Mouse (Mus musculus): ENCODE data around the gene Sf3a1. TPM values are rescaled to one million over a fixed set of nuclear protein-coding genes. Genes with fewer than 3 reads are reported as not detected.
"Not testable (repeated sequence)": the region's sequence is repeated elsewhere in the genome, so short reads cannot be mapped to it uniquely, and the experiment has no call there.

Gene Sf3a1
- polyA plus RNA-seq, 1 experiment from 2014 or later = 49.3 TPM

GRCm38 (mm10) chr11:4128461-4128860, 31.7 kb upstream of the Sf3a1 start:
- H3K9me3 ChIP-seq (ENCODE audit: control insufficient read depth, low read length); DNase-seq (ENCODE audit: low spot score); H3K36me3 ChIP-seq (replicated peaks; ENCODE audit: control insufficient read depth, insufficient read depth); H3K4me1 ChIP-seq (replicated peaks; ENCODE audit: control insufficient read depth, insufficient read depth, low read length); H3K4me3 ChIP-seq (replicated peaks; ENCODE audit: low read length); ATAC-seq (ENCODE audit: low FRiP score); H3K27ac ChIP-seq; H3K9ac ChIP-seq; H3K4me2 ChIP-seq (replicated peaks); H3K27me3 ChIP-seq (ENCODE audit: control insufficient read depth, insufficient read depth, low read length): not testable (repeated sequence)
- 95% methylated on average over 4 of the region's 4 CpGs for WGBS

DNA sequence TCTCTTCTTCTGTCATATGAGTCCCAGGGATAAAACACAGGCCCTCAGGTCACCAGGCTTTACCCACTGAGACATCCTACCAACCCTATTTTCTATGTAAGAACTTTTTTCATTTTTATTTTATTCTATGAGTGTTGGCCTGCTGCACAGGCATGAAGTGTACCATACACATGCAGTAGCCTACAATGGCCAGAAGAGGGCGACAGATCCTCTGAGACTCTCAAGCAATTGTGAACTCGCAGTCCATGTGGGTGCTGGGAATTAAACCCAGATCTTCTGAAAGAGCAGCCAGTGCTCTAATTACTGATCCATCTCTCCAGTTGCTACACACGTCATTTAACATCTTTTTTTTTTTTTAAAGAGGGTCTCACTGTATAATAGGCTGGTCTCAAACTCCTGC, 26.7 kb upstream of the Sf3a1 start:
- peaks cover 17% of the 10 kb centered on the region for H3K4me1 ChIP-seq (replicated peaks; ENCODE audit: control insufficient read depth, insufficient read depth, low read length)

DNA sequence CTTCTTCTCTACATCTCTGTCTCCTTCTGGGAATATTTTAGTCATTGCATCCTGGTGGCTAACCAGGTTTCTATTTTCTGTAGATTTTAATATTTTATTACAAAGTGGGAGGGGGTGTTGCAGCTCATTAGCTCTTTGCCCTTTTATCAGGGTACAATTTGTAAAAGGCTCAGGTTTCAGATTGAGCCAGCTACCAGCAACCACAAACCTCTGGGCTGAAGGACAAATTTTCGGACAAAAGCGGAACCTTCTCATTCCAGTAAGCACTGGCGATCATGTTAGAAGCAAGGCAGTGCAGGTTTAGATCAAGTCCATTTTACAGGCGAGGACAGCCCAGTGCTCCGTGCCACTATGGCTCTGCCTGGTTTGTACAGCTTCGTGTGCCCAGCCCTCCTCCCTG, 25.8 kb upstream of the Sf3a1 start:
- H3K4me3 ChIP-seq (replicated peaks; ENCODE audit: low read length) = peak overlapping the region; percentile 92; the same call in 1 of the 2 replicates
- H3K4me1 ChIP-seq (replicated peaks; ENCODE audit: control insufficient read depth, insufficient read depth, low read length) = peaks cover 17% of the 10 kb centered on the region
- H3K36me3 ChIP-seq (replicated peaks; ENCODE audit: control insufficient read depth, insufficient read depth) = peaks cover 22% of the 10 kb centered on the region
- ATAC-seq (ENCODE audit: low FRiP score) (no peak), DNase-seq (ENCODE audit: low spot score) (no peak)
- 0 out of 2 replicates have a peak overlapping the region, but pooled peaks have one; percentile 92 for H3K27ac ChIP-seq
- H3K9me3 ChIP-seq (ENCODE audit: control insufficient read depth, low read length) = no peaks in the 10 kb centered on the region
- peak overlapping the region; percentile 98; the same call in 1 of the 2 replicates for H3K9ac ChIP-seq
- no peaks in the 10 kb centered on the region for H3K27me3 ChIP-seq (ENCODE audit: control insufficient read depth, insufficient read depth, low read length)
- peak overlapping the region; percentile 85; the same call in 1 of the 2 replicates for H3K4me2 ChIP-seq (replicated peaks)
- WGBS = 59% methylated on average over 6 of the region's 6 CpGs

More for the DNA sequence above, 26.7 kb upstream of the Sf3a1 start:
- H3K9ac ChIP-seq = no peak overlapping the region
- DNase-seq (ENCODE audit: low spot score) (no peak), ATAC-seq (ENCODE audit: low FRiP score) (no peak)
- H3K4me2 ChIP-seq (replicated peaks) = no peak overlapping the region
- H3K27ac ChIP-seq = no peak overlapping the region
- no peaks in the 10 kb centered on the region for H3K27me3 ChIP-seq (ENCODE audit: control insufficient read depth, insufficient read depth, low read length)
- peaks cover 13% of the 10 kb centered on the region for H3K36me3 ChIP-seq (replicated peaks; ENCODE audit: control insufficient read depth, insufficient read depth)
- 55% methylated on average over 3 of the region's 3 CpGs for WGBS
- H3K9me3 ChIP-seq (ENCODE audit: control insufficient read depth, low read length) = no peaks in the 10 kb centered on the region
- no peak overlapping the region for H3K4me3 ChIP-seq (replicated peaks; ENCODE audit: low read length)

- Histone ChIP-seq H3K4me2 (replicated peaks) (peak within 1 kb of the TSS; percentile 85), H3K4me3 (replicated peaks; ENCODE audit: low read length) (peak within 1 kb of the TSS; percentile 92), H3K4me1 (replicated peaks; ENCODE audit: control insufficient read depth, insufficient read depth, low read length) (peaks cover 17% of the 10 kb centered on the region), H3K27me3 (ENCODE audit: control insufficient read depth, insufficient read depth, low read length) (no peaks in the 10 kb centered on the region), H3K9me3 (ENCODE audit: control insufficient read depth, low read length) (no peaks in the 10 kb centered on the region), H3K36me3 (replicated peaks; ENCODE audit: control insufficient read depth, insufficient read depth) (peaks cover 31% of the 10 kb centered on the region), H3K9ac (peak within 1 kb of the TSS; percentile 98), H3K27ac (peak within 1 kb of the TSS; percentile 92)
- ATAC-seq (ENCODE audit: low FRiP score) (peak; percentile 91), DNase-seq (ENCODE audit: low spot score) (peak; percentile 93)
- under 1% methylated on average over 58 of the region's 66 CpGs for WGBS
These were observed 24.9 kb upstream of the Sf3a1 start, which contains the start of gene Rnf215 for GRCm38 (mm10) chr11:4134986-4135935. TSS of gene Rnf215 (plus strand) at chr11:4135202.

GRCm38 (mm10) chr11:4138964-4139363, 21.2 kb upstream of the Sf3a1 start:
- no peak overlapping the region for H3K9ac ChIP-seq
- H3K4me3 ChIP-seq (replicated peaks; ENCODE audit: low read length) = no peak overlapping the region
- no peak overlapping the region for H3K27ac ChIP-seq
- H3K27me3 ChIP-seq (ENCODE audit: control insufficient read depth, insufficient read depth, low read length) = no peaks in the 10 kb centered on the region
- 57% methylated on average over 2 of the region's 2 CpGs for WGBS
- DNase-seq (ENCODE audit: low spot score) (no peak), ATAC-seq (ENCODE audit: low FRiP score) (no peak)
- H3K4me2 ChIP-seq (replicated peaks) = no peak overlapping the region
- no peaks in the 10 kb centered on the region for H3K9me3 ChIP-seq (ENCODE audit: control insufficient read depth, low read length)
- H3K36me3 ChIP-seq (replicated peaks; ENCODE audit: control insufficient read depth, insufficient read depth) = peaks cover 68% of the 10 kb centered on the region
- peaks cover 17% of the 10 kb centered on the region for H3K4me1 ChIP-seq (replicated peaks; ENCODE audit: control insufficient read depth, insufficient read depth, low read length)

GRCm38 (mm10) chr11:4141505-4141904, 18.6 kb upstream of the Sf3a1 start:
- Histone ChIP-seq H3K27me3 (ENCODE audit: control insufficient read depth, insufficient read depth, low read length) (no peaks in the 10 kb centered on the region), H3K9me3 (ENCODE audit: control insufficient read depth, low read length) (no peaks in the 10 kb centered on the region), H3K4me1 (replicated peaks; ENCODE audit: control insufficient read depth, insufficient read depth, low read length) (peaks cover 8% of the 10 kb centered on the region), H3K36me3 (replicated peaks; ENCODE audit: control insufficient read depth, insufficient read depth) (peaks cover 74% of the 10 kb centered on the region), H3K27ac (no peak overlapping the region), H3K4me3 (replicated peaks; ENCODE audit: low read length) (no peak overlapping the region), H3K4me2 (replicated peaks) (no peak overlapping the region), H3K9ac (no peak overlapping the region)
- DNase-seq (ENCODE audit: low spot score) (no peak), ATAC-seq (ENCODE audit: low FRiP score) (no peak)

- Histone ChIP-seq H3K27ac (no peak overlapping the region), H3K36me3 (replicated peaks; ENCODE audit: control insufficient read depth, insufficient read depth) (peaks cover 72% of the 10 kb centered on the region), H3K27me3 (ENCODE audit: control insufficient read depth, insufficient read depth, low read length) (no peaks in the 10 kb centered on the region), H3K4me2 (replicated peaks) (no peak overlapping the region), H3K4me1 (replicated peaks; ENCODE audit: control insufficient read depth, insufficient read depth, low read length) (no peaks in the 10 kb centered on the region; the same call in 1 of the 2 replicates), H3K4me3 (replicated peaks; ENCODE audit: low read length) (no peak overlapping the region), H3K9me3 (ENCODE audit: control insufficient read depth, low read length) (no peaks in the 10 kb centered on the region), H3K9ac (no peak overlapping the region)
- DNase-seq (ENCODE audit: low spot score) = no peak
- 84% methylated on average over 4 of the region's 4 CpGs for WGBS
- ATAC-seq (ENCODE audit: low FRiP score) = no peak
These were observed 17.8 kb upstream of the Sf3a1 start for GRCm38 (mm10) chr11:4142352-4142751.

DNA sequence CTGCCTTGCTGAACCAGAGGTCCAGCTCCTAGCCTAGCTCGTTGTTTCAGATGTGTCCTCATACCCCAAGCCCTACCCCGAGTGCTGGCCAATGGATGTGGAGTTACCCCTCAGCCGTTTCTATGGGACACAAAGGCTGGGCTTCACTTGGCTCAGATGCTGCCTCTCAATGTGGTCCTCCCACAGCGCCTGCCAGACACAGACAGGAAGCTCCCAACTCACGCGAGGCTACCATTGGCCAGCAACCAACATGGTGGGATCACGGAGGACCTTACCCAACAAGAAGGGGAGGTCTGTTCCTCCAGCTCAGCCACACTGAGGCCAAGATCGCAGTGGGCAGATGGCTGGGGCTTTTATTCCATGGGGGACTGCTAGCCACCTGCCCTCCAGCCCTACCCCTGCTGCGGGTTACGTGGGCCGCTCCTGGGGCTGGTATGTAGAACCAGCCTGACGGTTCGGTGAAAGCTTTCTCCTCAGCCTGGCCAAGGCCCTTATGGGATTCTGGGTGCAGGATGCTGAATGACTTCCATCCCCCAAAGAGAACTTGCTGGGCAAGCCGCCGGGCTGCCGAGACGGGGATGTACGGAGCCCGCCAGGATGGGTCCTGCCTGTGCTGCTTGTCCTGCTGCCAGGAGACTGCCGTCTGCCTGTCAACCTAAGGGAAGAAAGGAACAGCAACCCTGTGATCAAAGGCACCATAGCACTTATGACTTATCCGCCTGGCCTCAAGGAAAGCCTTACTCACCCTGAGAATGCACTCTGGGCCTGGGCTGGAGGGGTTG, 16.7 kb upstream of the Sf3a1 start:
- DNase-seq (ENCODE audit: low spot score) (no peak), ATAC-seq (ENCODE audit: low FRiP score) (no peak)
- no peak overlapping the region for H3K4me3 ChIP-seq (replicated peaks; ENCODE audit: low read length)
- H3K4me1 ChIP-seq (replicated peaks; ENCODE audit: control insufficient read depth, insufficient read depth, low read length) = no peaks in the 10 kb centered on the region
- H3K9ac ChIP-seq = no peak overlapping the region
- H3K27me3 ChIP-seq (ENCODE audit: control insufficient read depth, insufficient read depth, low read length) = no peaks in the 10 kb centered on the region
- no peak overlapping the region for H3K4me2 ChIP-seq (replicated peaks)
- 88% methylated on average over 21 of the region's 21 CpGs for WGBS
- peaks cover 69% of the 10 kb centered on the region for H3K36me3 ChIP-seq (replicated peaks; ENCODE audit: control insufficient read depth, insufficient read depth)
- no peak overlapping the region for H3K27ac ChIP-seq
- H3K9me3 ChIP-seq (ENCODE audit: control insufficient read depth, low read length) = no peaks in the 10 kb centered on the region

GRCm38 (mm10) chr11:4146381-4146780, 13.8 kb upstream of the Sf3a1 start:
- no peak overlapping the region for H3K4me3 ChIP-seq (replicated peaks; ENCODE audit: low read length)
- 82% methylated on average over 6 of the region's 6 CpGs for WGBS
- no peak for ATAC-seq (ENCODE audit: low FRiP score)
- peaks cover 40% of the 10 kb centered on the region for H3K36me3 ChIP-seq (replicated peaks; ENCODE audit: control insufficient read depth, insufficient read depth)
- H3K9me3 ChIP-seq (ENCODE audit: control insufficient read depth, low read length) = no peaks in the 10 kb centered on the region
- no peaks in the 10 kb centered on the region for H3K4me1 ChIP-seq (replicated peaks; ENCODE audit: control insufficient read depth, insufficient read depth, low read length)
- no peaks in the 10 kb centered on the region for H3K27me3 ChIP-seq (ENCODE audit: control insufficient read depth, insufficient read depth, low read length)
- H3K27ac ChIP-seq = no peak overlapping the region
- no peak overlapping the region for H3K9ac ChIP-seq
- no peak for DNase-seq (ENCODE audit: low spot score)
- H3K4me2 ChIP-seq (replicated peaks) = no peak overlapping the region
